Comparison of ENCODE assay signal across 13 mouse cellular contexts in the genomic region with DNA sequence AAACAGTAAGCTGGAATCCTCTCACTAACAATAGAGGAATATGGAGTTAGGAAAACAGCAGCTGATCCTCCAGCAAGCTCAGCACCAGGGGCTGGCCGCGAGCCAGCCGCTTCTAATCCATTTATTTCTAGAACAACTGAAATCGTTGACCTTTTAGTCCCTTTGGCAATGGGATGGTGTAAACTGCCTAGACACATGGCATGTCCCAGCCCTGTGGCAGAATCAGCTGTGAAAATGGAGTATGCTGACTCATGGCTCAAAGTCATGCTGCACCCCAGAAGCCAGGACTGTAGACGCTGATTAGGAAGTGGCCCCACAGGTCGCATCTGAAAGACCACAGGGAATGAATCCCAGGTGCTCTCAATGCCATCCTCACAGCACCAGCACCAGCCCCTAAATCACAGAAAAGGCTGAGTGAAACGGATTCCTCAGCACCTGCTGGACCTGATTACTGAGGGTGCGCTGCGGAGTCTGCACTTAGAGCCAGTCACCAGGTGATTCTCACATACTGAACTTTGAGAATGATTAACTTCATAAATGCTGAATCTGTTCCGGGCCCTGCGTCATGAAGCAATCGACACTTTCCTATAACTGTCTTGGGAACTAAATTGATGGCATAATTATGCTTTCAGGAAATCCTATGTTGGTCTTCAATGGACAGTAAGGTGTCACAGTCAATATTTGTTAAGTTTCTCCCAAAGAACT. TPM values are rescaled to one million over a fixed set of nuclear protein-coding genes. Genes with fewer than 3 reads are reported as not detected.
DNase-seq lines count a peak whose midpoint lies in the region; ATAC-seq and TF ChIP-seq lines count a peak whose summit lies in the region.
"Had no signal": no experiment of that assay in that cellular context is flagged by ENCODE, and none has a peak within 500 bp of the region (broad histone marks: within the 10 kb centered on the region; RNA-seq: fewer than 3 reads in every experiment).

No protein-coding gene starts in this region.

- H3K4me1 ChIP-seq in kidney, adult 2 months (ENCODE audit: control insufficient read depth, insufficient read depth, low read length) = 0 out of 2 replicates have a peak, but pooled peaks cover 4% of the 10 kb centered on the region
- H3K4me1 ChIP-seq: embryonic facial prominence, embryonic 13.5 days; neural tube, embryonic 15.5 days had no signal

- TF ChIP-seq POLR2A in kidney, adult 2 months (IDR thresholded peaks at IDR 0.05; ENCODE audit: low read depth, low read length) = no peak

- no peak for TF ChIP-seq CTCF in kidney, adult 2 months (conservative IDR thresholded peaks at IDR 0.05; ENCODE audit: insufficient read depth, insufficient read length, low read depth, low read length)

- H3K4me3 ChIP-seq in kidney, adult 2 months (ENCODE audit: insufficient read depth, low read depth, low read length) = no peak overlapping the region
- H3K4me3 ChIP-seq: embryonic facial prominence, embryonic 13.5 days; left cerebral cortex, adult 2 months; neural tube, embryonic 15.5 days had no signal

- intact Hi-C loops in heart, postnatal 25 days (cut with DNase I) = no loop called here

- ATAC-seq in megakaryocyte, adult 5-6 weeks (ENCODE audit: poor library complexity, severe bottlenecking) = no peak

- H3K27ac ChIP-seq in kidney, adult 2 months (ENCODE audit: insufficient read depth, low read depth, low read length) = no peak overlapping the region
- H3K27ac ChIP-seq: embryonic facial prominence, embryonic 13.5 days; left cerebral cortex, adult 2 months; neural tube, embryonic 15.5 days had no signal

- DNase-seq in cerebellum, adult 11 months = peak; percentile 0
- no peak for DNase-seq in cerebellum, adult 18-20 months
- peak; percentile 22 for DNase-seq in kidney, adult 2 months
- no peak for DNase-seq in kidney, adult 11 months
- DNase-seq in 416B (ENCODE audit: low read depth) = peak; percentile 16
- DNase-seq in kidney, postnatal 4 days = peak; percentile 7 to 10
- no peak for DNase-seq in heart, postnatal 25 days (ENCODE audit: low spot score)
- DNase-seq: thymus, adult 2 months had no signal

- 48% methylated on average over 12 of the region's 12 CpGs for WGBS in kidney, adult 2 months

- H3K27me3 ChIP-seq in kidney, adult 2 months (replicated peaks; ENCODE audit: control insufficient read depth, insufficient read depth, low read length) = no peaks in the 10 kb centered on the region
- H3K27me3 ChIP-seq: embryonic facial prominence, embryonic 13.5 days; neural tube, embryonic 15.5 days had no signal

- no peaks in the 10 kb centered on the region for H3K36me3 ChIP-seq in kidney, adult 2 months (ENCODE audit: control insufficient read depth, insufficient read depth, low read length)
- H3K36me3 ChIP-seq: embryonic facial prominence, embryonic 13.5 days; neural tube, embryonic 15.5 days had no signal

RNA-seq across cellular contexts. Expression of a gene that starts 26.5 kb away (rescaled TPM):
- polyA plus RNA-seq in kidney, adult 2 months (2012; rRNA removed) = 0.15 and 0.84 TPM in 2 replicates
- under 1 TPM; 0.73 TPM for total RNA-seq in heart, postnatal 25 days (2021)
- 3.4 and 3.6 TPM in 2 replicates for total RNA-seq in megakaryocyte, adult 5-6 weeks (2015)
- 3.5 and 5.9 TPM in 2 replicates for total RNA-seq in megakaryocyte, adult 5-6 weeks (2017)
- total RNA-seq: MEL had no signal

Comparison
In these comparisons a context has a peak if more than half of its experiments do, and no peak if none do; other contexts are left out.
1. DNase-seq: peak in cerebellum, adult 11 months (single experiment), kidney, adult 2 months (single experiment), 416B (single experiment) and kidney, postnatal 4 days (2 of 2); none in cerebellum, adult 18-20 months (0 of 2), kidney, adult 11 months (single experiment) and heart, postnatal 25 days (single experiment).